Mouse (Mus musculus) adrenal gland (tissue): ENCODE measurements around the gene Slc3a2.

Experiments used
- intact Hi-C: fragments of 180-260 bp; cut with DNase I; formaldehyde crosslinking; loops from one replicate; pipeline ENCODE4 v1.15.1; 2025
- long read RNA-seq, 2 experiments: library from polyadenylated mRNA; unstranded; transcript quantifications; one replicate each; pipeline ENCODE4 v2.0.0; 2020; ENCODE audit warnings: borderline replicate concordance in 1 of 2; ENCODE audit not compliant: insufficient replicate concordance in 1 of 2

The Slc3a2 gene
- long read RNA-seq, experiment 1, transcript Slc3a2-201 (9 exons, 1,819 nt) = major isoform, 231 of 303 reads
- long read RNA-seq, experiment 1, transcript Slc3a2-202 (10 exons, 2,813 nt) = minor isoform, 45 of 303 reads
- long read RNA-seq, experiment 1, partial matches to known transcripts = 9 of 303 reads
- long read RNA-seq, experiment 1, other reads (novel, unspliced or antisense) = 16 of 303 reads
- long read RNA-seq, experiment 2, transcript Slc3a2-201 (9 exons, 1,819 nt) = major isoform, 339 of 446 reads
- long read RNA-seq, experiment 2, transcript Slc3a2-207 (8 exons, 1,393 nt) = minor isoform, 8 of 446 reads
- long read RNA-seq, experiment 2, transcript Slc3a2-202 (10 exons, 2,813 nt) = minor isoform, 54 of 446 reads
- long read RNA-seq, experiment 2, partial matches to known transcripts = 27 of 446 reads
- long read RNA-seq, experiment 2, other reads (novel, unspliced or antisense) = 18 of 446 reads

DNA sequence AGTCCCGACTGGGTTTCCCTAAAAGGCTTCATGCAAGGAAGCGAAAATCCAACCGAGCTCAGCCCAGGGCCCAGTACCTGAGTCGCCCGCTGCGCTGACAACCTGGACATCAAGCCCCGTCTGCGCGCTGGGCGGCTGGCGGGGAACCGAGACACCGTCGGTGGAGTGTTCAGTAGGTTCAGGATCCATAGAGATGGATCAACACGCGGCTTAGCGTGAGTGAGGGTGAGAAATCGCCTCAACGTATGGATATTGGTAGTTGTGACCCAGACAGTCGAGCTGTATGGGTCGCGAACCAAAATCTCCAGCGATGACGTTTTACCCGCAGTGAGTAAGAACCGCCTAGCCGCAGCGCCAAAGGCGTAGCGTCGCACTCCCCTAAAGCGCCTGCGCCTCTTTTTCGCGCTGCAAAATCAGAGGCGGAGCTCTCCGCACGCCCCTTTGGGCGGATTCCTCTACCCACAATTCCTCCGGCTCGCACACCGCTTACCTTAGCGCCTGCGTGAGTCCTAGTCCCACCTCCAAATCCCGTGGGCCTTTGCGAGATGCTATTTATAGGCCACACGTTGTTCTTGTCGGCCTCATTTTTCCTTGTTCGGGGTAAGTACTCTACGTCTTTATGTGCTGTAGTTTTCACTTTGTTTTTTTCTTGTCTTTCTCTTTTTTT is at the start of gene Slc3a2:
Gene Slc3a2, minus strand, starts transcription at position 463 of the 667 bp plus-strand sequence.
- intact Hi-C loops = no loop called here

DNA sequence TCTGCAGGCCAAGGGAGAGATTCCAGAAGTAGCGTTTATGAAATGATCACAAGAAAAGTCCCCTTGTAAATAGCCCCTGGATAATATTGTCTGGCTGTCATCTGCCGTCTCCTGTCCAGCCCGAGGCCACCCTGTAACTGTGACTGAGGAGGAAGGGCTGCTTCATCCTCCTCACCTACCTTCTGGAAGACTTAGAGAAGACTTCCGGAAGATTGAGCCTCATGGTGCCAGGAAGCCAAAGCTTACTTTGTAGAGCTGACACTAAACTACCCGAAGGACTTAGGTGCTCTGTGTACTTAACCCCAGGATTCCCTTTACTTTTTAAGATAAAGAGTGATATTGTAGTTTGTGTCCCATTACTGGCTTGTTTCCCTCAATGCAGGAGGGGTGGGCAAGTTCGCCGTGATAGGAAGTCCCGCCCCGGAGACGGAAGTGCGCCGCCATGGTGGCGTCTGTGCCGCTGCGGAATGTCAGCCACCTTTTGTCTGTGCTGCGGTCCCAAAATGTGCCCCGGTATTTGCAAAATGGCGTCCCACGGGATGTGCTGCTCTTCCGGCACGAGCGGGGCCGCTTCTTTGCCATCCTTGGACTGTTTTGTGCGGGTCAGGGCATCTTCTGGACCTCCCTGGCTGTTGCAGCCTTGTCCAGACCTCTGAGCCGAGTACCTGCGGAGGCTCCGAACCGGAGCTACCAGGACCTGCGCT is 47.5 kb upstream of the Slc3a2 start, which contains the start of gene Tmem223:
Gene Tmem223, plus strand, starts transcription at position 430 of the 704 bp plus-strand sequence.
- intact Hi-C loops = loop anchor here (5.0 kb wide), 1 partner anchor 47 kb away; the partner anchor contains the start of gene Ttc9c

DNA sequence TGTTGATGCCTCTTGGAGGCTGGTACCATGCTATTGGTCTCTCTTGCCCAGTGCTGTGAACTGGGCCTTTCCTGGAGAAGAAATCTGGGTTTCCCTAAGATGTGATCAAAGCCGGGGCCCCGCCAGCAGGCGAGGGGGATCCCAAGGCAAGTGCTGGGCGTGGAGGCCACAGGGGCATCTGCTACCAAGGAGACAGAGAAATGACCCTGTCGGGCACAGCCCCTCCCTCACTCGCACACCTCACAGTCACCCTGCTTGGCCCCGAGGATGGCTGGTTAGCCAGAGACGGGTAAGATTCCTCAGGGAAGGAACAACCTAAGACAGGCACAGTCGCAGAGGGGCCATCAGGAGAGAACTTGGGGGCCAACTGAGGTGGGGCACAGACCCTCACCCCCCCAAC is 42.4 kb upstream of the Slc3a2 start:
- intact Hi-C loops = no loop called here

DNA sequence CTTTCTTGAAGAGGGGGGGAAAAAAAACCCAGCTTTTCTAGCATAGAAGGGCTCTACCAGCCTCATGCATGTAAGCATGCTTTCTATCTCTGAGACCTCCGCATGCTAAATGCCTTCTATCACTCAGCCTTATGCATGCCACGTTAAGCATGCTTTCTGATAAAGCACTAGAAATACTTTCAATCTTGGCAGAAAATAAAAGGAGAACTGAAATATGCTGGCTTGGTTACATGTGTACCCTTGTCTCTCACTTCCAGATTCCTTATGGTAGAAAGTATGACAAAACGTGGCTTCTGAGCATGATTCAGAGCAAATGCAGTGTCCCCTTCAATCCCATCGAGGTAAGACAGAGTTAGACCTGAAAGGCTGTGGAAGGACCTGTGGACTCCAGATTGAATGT is 40.1 kb upstream of the Slc3a2 start:
- intact Hi-C loops = no loop called here

DNA sequence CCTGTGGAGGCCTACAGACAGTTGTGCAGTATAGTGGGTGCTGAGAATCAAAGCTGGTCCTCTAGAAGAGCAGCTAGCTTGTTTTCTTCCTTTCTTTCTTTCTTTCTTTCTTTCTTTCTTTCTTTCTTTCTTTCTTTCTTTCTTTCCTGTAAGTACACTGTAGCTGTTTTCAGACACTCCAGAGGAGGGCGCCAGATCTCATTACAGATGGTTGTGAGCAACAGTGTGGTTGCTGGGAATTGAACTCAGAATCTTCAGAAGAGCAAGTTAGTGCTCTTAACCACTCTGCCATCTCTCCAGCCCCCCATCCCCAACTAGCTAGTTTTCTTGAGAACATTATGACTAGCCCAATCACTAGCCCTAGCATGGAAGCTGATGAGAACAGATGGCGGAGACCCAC is 37.6 kb upstream of the Slc3a2 start:
- intact Hi-C loops = no loop called here

DNA sequence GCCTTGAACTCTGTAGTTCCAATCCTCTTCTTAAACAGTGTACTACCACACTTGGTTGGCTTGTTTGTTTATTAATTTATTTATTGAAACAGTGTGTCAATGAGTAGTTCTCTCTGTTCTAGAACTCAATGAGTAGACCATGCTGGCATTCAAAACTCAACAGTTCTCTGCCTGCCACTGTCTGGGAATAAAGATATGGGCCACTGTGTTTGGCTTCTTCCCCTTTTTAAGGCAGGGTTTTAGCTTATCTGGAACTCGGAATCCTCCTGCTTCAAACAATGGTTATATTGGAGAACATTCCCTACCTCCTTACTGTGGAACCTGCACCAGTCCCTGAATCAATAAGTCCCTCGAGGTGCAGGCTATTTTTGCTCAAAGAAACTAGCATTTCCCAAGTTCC is 35.7 kb upstream of the Slc3a2 start:
- intact Hi-C loops = loop anchor here (10.0 kb wide), 1 partner anchor 56 kb away; the partner anchor contains the start of gene Ttc9c

DNA sequence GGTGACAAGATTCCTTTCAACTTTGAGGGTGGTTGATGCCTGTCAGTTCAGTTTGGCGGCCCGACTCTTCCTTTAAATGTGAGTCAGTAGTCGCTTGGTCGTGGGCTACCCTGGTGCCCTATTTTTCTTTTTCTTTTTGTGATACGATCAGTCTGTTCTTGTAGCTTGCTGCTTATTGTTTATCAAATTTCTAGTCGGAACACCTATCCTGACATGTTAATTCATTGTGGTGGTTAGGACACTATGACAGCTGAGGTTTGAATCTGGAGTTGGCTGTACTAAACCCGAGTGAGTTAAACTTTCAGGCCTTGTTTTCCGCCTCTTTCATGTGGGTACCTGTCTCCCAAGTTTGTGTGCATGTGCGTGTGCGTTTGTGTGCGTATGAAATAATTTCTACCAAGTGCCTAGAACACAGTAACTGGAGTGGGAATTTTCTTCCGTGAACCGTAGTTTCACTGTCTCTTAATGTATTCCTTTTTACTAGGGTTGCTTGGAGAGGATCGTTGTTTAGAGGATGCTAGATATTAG is 34.4 kb upstream of the Slc3a2 start:
- intact Hi-C loops = loop anchor here (10.0 kb wide), 1 partner anchor 57 kb away; the partner anchor contains the start of gene Ttc9c

DNA sequence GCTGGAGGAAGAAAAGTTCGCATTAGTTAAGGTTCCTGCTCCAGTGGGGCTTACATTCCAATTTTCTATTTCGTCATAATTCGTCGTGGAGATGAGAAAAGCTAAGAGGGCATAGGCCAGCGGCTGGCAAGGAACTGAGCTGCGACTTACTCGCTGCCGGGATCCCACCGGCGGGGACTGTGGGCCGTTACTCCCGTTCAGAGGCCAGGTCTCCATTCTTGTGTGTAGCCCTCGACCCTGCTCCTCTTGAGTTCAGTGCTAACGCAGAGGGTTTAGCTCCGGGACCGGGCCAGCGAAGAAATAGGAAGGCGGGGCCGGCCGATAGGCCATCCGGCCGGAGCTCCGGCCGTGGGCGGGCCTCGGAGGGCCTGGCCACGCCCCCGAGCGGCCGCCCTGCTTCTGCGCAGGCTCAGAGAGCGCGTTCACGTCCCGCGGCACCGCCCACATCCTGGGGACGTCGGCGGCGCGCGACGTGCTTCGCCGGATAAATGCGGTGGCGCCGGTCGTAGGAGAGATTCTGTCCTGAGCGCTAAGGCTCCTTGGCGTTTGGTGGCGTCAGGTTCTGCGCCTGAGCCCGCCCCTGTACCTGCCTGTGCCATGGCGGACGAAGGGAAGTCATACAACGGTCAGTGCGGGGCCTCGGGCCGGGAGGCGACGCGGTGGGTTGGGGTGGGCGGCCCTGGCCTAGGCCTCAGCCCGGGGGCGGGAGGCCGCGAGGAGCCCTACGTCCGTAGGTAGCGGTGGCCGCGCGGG is 33.6 kb upstream of the Slc3a2 start, which contains the start of gene Nxf1:
Gene Nxf1, plus strand, starts transcription at position 439 of the 753 bp plus-strand sequence.
- intact Hi-C loops = loop anchor here (10.0 kb wide), 1 partner anchor 58 kb away; the partner anchor contains the start of gene Ttc9c

DNA sequence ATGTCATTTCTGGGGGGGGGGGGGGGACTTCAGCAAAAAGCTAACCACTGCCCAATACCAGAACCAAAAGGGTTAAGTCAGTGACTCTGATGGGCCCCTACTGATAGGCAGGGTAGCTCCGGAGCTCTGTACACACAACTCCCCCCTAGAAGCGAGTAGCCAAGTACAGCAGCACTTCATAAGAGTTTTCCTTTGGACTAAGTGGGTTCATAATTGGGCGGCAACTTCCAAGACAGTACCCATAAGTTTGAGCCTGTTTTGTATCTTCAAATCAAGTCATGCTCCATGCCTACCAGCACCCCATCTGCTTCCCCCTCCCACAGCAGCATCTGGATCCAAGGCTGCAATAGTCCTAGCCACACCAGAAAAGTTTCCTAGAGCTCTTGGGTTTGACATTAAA is 32.5 kb upstream of the Slc3a2 start:
- intact Hi-C loops = loop anchor here (10.0 kb wide), 1 partner anchor 59 kb away; the partner anchor contains the start of gene Ttc9c

DNA sequence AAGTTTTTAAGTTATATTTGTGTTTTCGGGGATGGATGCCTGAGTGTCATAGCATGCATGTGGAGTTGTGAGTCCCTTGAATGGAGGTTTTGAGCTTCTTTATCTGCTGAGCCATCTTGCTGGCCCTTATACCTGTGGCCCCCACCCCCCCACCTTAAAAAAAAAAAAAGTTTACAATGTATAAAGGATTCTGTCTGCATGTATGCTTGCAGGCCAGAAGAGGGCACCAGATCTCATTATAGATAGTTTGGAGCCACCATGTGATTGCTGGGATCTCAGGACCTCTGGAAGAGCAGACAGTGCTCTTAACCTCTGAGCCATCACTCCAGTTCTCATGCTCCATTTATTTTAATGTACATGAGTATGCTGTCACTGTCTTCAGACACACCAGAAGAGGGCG is 24.2 kb upstream of the Slc3a2 start:
- intact Hi-C loops = no loop called here

DNA sequence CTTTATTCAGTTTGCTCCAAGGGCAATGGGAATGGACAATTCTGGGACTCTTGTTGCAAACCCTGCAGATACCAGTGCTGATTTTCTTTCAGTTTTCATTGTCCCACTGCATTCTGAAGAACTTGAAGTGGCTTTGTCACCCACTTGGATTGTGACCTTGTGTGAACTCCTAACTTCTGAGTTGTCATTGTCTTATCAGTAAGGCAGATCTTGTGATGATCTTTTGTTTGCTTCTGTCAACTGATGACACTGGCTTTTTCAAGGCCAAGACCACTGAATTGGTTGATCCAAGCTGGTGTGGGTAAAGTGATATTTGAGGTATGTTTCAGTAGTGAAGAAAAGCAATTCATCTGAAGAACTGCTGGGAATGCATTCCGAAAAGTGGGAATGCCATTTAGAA is 22.2 kb upstream of the Slc3a2 start:
- intact Hi-C loops = no loop called here

DNA sequence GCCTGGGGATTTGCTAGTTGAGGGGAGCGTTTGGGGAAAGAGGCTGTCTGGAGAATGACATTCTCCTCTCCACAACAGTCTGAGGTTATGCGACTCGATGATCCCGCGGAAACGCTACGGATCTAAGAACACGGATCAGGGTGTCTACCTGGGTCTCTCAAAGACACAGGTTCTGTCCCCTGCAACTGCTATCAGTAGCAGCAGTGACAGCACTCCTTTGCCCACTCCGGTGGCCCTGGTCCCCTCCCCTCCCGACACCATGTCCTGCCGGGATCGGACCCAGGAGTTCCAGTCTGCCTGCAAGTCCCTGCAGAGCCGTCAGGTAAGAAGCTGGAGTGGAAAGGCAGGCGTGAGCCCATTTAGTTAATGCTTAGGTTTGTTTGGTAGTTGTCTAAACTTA is 19.0 kb upstream of the Slc3a2 start:
- intact Hi-C loops = no loop called here

DNA sequence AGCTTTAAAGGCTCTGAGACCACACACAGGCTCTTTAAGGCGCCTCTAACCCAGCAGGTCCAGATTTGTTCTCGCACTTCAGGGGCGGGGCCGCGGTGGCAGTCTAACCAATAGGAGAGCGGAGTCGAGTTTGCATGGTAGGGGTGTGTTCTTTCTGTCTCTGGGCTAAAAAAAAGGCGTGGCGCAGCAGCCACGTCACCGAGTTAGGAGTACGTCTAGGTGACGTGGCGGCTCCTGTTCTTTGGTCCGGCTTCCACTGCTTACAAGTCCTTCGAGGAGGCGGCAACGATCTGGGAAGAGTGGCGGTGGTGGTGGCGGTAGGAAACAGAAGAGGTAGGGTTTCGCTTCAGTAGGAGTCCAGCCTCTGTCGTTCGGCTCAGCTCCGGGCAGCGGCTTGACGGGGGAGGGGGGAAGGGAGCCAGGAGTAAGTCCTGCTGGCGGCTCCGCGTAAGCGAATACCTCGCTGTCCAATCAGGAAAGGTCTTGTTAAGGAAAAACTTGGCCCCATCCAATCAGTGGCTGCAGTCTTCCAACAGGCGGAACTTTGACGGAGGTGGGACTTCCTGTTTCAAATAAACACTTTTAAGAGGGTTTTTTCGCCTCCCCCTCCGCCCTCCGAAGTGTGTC is 18.2 kb upstream of the Slc3a2 start, which contains the start of gene Stx5a:
Gene Stx5a, plus strand, starts transcription at position 171 of the 627 bp plus-strand sequence.
- intact Hi-C loops = no loop called here

DNA sequence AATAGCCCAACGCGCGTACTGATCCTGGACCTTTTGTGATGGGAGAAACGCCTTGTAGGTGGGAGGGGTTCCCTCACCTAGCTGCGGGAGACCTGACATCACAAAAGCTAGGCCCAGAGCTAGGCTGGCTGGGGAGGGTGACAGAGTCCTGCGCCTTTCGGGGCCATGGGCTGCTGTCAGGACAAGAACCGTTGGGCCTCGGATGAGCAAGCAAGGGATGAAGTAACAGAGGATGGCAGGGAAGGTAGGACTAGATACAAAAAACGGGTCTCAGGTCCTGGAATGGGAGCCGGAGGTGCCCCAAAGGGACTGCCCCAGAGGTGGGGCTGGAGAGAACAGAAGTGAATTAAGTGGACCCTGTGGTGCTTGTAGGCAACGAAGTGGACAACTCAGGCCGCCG is 17.4 kb upstream of the Slc3a2 start, which contains the start of gene 1700092M07Rik:
Gene 1700092M07Rik, plus strand, starts transcription at position 116 of the 400 bp plus-strand sequence.
- intact Hi-C loops = no loop called here

DNA sequence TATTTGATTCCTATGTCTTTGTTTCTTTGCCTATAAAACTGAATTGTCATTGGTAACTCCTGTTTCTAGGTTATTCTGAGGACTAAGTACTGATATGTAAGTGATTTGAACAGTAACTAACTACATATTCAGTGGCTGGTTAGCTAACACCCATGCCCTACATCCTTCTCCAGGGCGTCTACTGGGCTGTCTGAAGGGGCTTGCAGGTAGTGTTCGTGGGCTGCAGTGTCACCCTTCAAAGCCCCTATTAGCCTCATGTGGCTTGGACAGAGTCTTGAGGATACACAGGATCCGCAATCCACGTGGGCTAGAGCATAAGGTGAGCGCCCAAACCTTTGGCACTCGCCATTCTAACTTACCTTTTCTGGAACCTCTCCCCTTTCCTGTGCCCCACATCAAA is 16.5 kb upstream of the Slc3a2 start:
- intact Hi-C loops = no loop called here

DNA sequence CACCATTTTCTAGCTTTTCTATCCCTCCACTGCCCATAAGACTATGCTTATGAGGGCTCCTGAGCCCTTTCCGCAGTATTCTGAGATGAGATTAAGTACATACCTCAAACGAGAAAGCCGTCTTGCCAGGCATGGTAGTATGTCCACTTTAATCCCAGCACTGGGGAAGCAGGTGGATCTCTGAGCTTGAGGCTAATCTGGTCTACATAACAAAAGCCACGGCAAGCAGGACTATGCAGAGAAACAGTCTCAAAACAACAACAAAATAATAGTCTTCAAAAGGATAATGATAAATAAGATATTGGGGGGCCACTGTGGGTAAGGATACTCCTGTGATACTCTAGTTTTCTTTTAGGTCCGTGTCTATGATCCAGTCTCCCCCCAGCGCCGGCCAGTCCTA is 15.7 kb upstream of the Slc3a2 start:
- intact Hi-C loops = no loop called here

DNA sequence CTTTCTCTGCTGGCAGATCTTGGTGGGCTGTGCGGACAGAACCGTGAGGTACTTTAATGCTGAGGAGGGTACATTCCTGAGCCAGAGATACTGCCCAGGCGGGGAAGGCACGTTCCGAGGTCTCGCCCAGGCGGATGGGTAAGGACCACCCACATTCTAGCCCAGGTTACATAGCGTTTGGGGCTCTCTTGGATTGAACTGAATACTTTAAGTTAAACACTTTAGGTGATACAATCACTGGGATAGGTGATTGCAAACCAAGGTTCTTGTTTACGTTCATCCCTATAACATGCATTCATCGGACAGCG is 12.9 kb upstream of the Slc3a2 start:
- intact Hi-C loops = no loop called here

DNA sequence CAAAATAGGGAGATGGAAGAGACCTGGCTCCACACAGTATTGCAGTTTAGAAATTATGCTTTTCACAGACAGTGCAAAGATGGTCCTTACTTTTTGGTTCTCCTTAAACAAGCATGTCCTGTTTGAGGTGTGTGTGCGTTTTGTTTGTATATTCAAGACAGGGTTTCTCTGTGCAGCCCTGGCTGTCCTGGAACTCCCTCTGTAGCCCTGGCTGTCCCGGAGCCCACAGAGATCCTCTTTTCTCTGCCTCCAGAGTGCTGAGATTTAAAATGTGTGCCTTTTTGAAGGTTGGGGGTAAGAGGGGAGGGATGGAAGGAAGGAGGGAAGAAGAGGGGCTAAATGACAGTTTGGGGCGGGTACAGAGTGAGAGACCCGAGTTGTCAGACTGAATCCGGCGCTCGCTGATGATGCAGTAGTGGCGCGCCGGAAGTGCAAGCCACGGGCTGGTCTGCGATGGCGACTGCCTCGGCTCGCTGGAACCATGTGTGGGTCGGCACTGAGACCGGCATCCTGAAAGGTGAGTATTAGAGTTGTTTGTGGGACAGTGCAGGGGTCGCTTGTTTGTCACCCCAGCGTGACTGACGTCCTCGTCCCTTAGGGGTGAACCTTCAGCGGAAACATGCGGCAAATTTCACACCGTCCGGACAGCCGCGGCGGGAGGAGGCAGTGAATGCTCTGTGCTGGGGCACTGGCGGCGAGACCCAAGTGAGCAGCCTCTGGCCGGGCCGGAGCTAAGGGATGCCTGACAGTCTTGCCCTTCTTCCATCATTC is 12.4 kb upstream of the Slc3a2 start, which contains the start of gene Wdr74:
Gene Wdr74, plus strand, starts transcription at position 439 of the 771 bp plus-strand sequence.
- intact Hi-C loops = no loop called here

DNA sequence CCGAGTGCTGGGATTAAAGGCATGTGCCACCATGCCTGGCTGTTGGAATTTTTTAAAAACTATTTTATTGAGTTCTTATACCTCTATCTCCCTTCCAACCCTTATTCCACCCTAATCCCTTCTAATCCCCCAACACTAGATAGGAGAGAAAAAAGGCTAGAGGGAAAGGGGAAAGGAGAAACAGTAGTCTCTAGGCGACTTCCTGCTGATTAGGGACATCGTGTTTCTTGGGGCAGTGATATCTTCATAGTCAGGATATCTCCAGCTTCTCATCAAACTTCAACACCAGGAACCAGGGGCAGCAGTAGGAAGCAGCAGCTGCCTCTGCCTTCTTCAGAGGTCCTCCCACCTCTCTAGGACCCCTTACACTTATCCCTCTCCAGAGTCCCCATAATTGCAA is 11.2 kb upstream of the Slc3a2 start:
- intact Hi-C loops = no loop called here
